7 mouse cellular contexts compared by ENCODE assay signal in the genomic region with DNA sequence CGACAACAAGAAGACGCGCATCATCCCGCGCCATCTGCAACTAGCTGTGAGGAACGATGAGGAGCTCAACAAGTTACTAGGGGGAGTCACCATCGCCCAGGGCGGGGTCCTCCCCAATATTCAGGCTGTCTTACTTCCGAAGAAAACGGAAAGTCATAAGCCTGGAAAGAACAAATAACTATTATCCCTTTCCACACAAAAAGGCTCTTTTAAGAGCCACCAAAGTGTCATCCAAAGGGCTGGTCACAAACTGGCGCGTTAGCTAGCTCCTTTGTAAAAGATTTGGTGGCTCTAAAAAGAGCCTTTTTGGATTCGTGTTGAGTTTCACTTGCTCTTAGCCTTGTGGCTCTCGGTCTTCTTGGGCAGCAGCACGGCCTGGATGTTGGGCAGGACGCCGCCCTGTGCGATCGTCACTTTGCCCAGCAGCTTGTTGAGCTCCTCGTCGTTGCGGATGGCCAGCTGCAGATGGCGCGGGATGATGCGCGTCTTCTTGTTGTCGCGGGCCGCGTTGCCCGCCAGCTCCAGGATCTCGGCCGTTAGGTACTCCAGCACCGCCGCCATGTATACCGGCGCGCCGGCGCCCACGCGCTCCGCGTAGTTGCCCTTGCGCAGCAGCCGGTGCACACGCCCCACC. TPM values are rescaled to one million over a fixed set of nuclear protein-coding genes. Genes with fewer than 3 reads are reported as not detected.
DNase-seq lines count a peak whose midpoint lies in the region; ATAC-seq and TF ChIP-seq lines count a peak whose summit lies in the region.
"Not testable (repeated sequence)": the region's sequence is repeated elsewhere in the genome, so short reads cannot be mapped to it uniquely, and the experiment has no call there.

No protein-coding gene starts in this region.

- H3K27me3 ChIP-seq in hindbrain, postnatal 0 days (ENCODE audit: insufficient read depth, low read length); limb, embryonic 15.5 days: not testable (repeated sequence)

- peak; percentile 52 for DNase-seq in NIH3T3 (ENCODE audit: low read depth)
- DNase-seq in embryo, embryonic 9.5 days (ENCODE audit: extremely low spot score) = peak; percentile 82
- not testable (repeated sequence) for DNase-seq in gastrocnemius, adult 2 months
- peak; percentile 33 for DNase-seq in hindbrain, postnatal 0 days (ENCODE audit: low spot score)
- DNase-seq in retina, embryonic 14.5 days (ENCODE audit: low spot score) = peak; percentile 60

- peak overlapping the region; percentile 69 for H3K9ac ChIP-seq in hindbrain, postnatal 0 days (replicated peaks; ENCODE audit: low read length)
- peak overlapping the region; percentile 74 for H3K9ac ChIP-seq in limb, embryonic 15.5 days

- H3K4me2 ChIP-seq in hindbrain, postnatal 0 days (ENCODE audit: low read depth, low read length) = peak overlapping the region; percentile 79
- H3K4me2 ChIP-seq in limb, embryonic 15.5 days = peak overlapping the region; percentile 75

- peak overlapping the region; percentile 97 for H3K27ac ChIP-seq in gastrocnemius, adult 2 months
- peak overlapping the region; percentile 98 for H3K27ac ChIP-seq in hindbrain, postnatal 0 days
- peak overlapping the region; percentile 99 for H3K27ac ChIP-seq in limb, embryonic 15.5 days

- not testable (repeated sequence) for H3K36me3 ChIP-seq in hindbrain, postnatal 0 days (ENCODE audit: insufficient read depth, low read length); limb, embryonic 15.5 days

- ATAC-seq in hindbrain, postnatal 0 days; limb, embryonic 15.5 days (ENCODE audit: insufficient number of reproducible peaks, low FRiP score, low TSS enrichment, low read depth): not testable (repeated sequence)
- peak; percentile 31; the same call in 1 of the 2 replicates for ATAC-seq in megakaryocyte-erythroid progenitor cell, adult 5-6 weeks (replicated peaks; ENCODE audit: low FRiP score, low TSS enrichment, poor library complexity, severe bottlenecking)

- TF ChIP-seq CTCF in gastrocnemius, adult 2 months (IDR thresholded peaks at IDR 0.05) = not testable (repeated sequence)
- peak; percentile 3; the same call in 1 of the 2 replicates for TF ChIP-seq CTCF in hindbrain, postnatal 0 days (IDR thresholded peaks at IDR 0.05; ENCODE audit: low read depth)

- H3K9me3 ChIP-seq in hindbrain, postnatal 0 days (ENCODE audit: low read length); limb, embryonic 15.5 days: not testable (repeated sequence)

- H3K4me3 ChIP-seq in gastrocnemius, adult 2 months = peak overlapping the region; percentile 89
- peak overlapping the region; percentile 60 for H3K4me3 ChIP-seq in hindbrain, postnatal 0 days (ENCODE audit: low read length)
- H3K4me3 ChIP-seq in limb, embryonic 15.5 days = peak overlapping the region; percentile 57

- intact Hi-C loops in gastrocnemius, adult 2 months (cut with DNase I) = loop anchor here (2.0 kb wide), 1 partner anchor 43 kb away; the partner anchor contains the start of gene Hist2h4

- WGBS in hindbrain, postnatal 0 days = 0% methylated on average over 23 of the region's 47 CpGs
- WGBS in limb, embryonic 15.5 days = under 1% methylated on average over 36 of the region's 47 CpGs

- peaks cover 16% of the 10 kb centered on the region for H3K4me1 ChIP-seq in hindbrain, postnatal 0 days (ENCODE audit: insufficient read depth, low read length)
- peaks cover 16% of the 10 kb centered on the region for H3K4me1 ChIP-seq in limb, embryonic 15.5 days

RNA-seq across cellular contexts. Expression of gene Hist2h2ac, which starts 0.4 kb away (rescaled TPM):
- 10 to 100 TPM in 1 of 2 experiments, 1 to 10 TPM in 1; 8.4 to 10.2 TPM for total RNA-seq in gastrocnemius, adult 2 months (2021)
- total RNA-seq in hindbrain, postnatal 0 days (2014; rRNA removed) = 718 and 726 TPM in 2 replicates
- 3.6 and 3.9 TPM in 2 replicates for polyA plus RNA-seq in hindbrain, postnatal 0 days (2015; fragmentation: Nextera tagmentation; extraction: Ambion mirVana)
- polyA plus RNA-seq in limb, embryonic 15.5 days (2015; fragmentation: Nextera tagmentation; extraction: Ambion mirVana) = 5.9 and 8.7 TPM in 2 replicates
- 68.5 and 103 TPM in 2 replicates for total RNA-seq in megakaryocyte-erythroid progenitor cell, adult 5-6 weeks (2014; fragmentation: Nextera tagmentation)
- total RNA-seq in megakaryocyte-erythroid progenitor cell, adult 5-6 weeks (2017) = 2,466 and 2,516 TPM in 2 replicates

RNA-seq across cellular contexts. Expression of gene Hist2h2ab, which starts 0.6 kb away (rescaled TPM):
- total RNA-seq in gastrocnemius, adult 2 months (2021) = 1 to 10 TPM in 1 of 2 experiments, under 1 TPM in 1; 0.87 to 1.2 TPM
- 74.8 and 161 TPM in 2 replicates for total RNA-seq in hindbrain, postnatal 0 days (2014; rRNA removed)
- not detected in 2 replicates for polyA plus RNA-seq in hindbrain, postnatal 0 days (2015; fragmentation: Nextera tagmentation; extraction: Ambion mirVana)
- not detected in 2 replicates for polyA plus RNA-seq in limb, embryonic 15.5 days (2015; fragmentation: Nextera tagmentation; extraction: Ambion mirVana)
- total RNA-seq in megakaryocyte-erythroid progenitor cell, adult 5-6 weeks (2014; fragmentation: Nextera tagmentation) = 13.4 and 16.5 TPM in 2 replicates
- total RNA-seq in megakaryocyte-erythroid progenitor cell, adult 5-6 weeks (2017) = 180 and 196 TPM in 2 replicates

RNA-seq across cellular contexts. Expression of gene Hist2h2be, which starts 0.7 kb away (rescaled TPM):
- 1 to 10 TPM; 5.2 to 6.1 TPM for total RNA-seq in gastrocnemius, adult 2 months (2021)
- total RNA-seq in hindbrain, postnatal 0 days (2014; rRNA removed) = 10.1 and 15.4 TPM in 2 replicates
- 4.0 and 4.1 TPM in 2 replicates for polyA plus RNA-seq in hindbrain, postnatal 0 days (2015; fragmentation: Nextera tagmentation; extraction: Ambion mirVana)
- polyA plus RNA-seq in limb, embryonic 15.5 days (2015; fragmentation: Nextera tagmentation; extraction: Ambion mirVana) = 5.3 and 5.4 TPM in 2 replicates
- 10.8 and 11.4 TPM in 2 replicates for total RNA-seq in megakaryocyte-erythroid progenitor cell, adult 5-6 weeks (2014; fragmentation: Nextera tagmentation)
- 7.4 and 10.0 TPM in 2 replicates for total RNA-seq in megakaryocyte-erythroid progenitor cell, adult 5-6 weeks (2017)

RNA-seq across cellular contexts. Expression of gene Bola1, which starts 0.7 kb away (rescaled TPM):
- 10 to 100 TPM; 24.5 to 29.3 TPM for total RNA-seq in gastrocnemius, adult 2 months (2021)
- 40.4 and 42.9 TPM in 2 replicates for total RNA-seq in hindbrain, postnatal 0 days (2014; rRNA removed)
- 62.1 and 63.0 TPM in 2 replicates for polyA plus RNA-seq in hindbrain, postnatal 0 days (2015; fragmentation: Nextera tagmentation; extraction: Ambion mirVana)
- 45.2 and 46.0 TPM in 2 replicates for polyA plus RNA-seq in limb, embryonic 15.5 days (2015; fragmentation: Nextera tagmentation; extraction: Ambion mirVana)
- 35.9 and 55.4 TPM in 2 replicates for total RNA-seq in megakaryocyte-erythroid progenitor cell, adult 5-6 weeks (2014; fragmentation: Nextera tagmentation)
- 39.3 and 44.8 TPM in 2 replicates for total RNA-seq in megakaryocyte-erythroid progenitor cell, adult 5-6 weeks (2017)

RNA-seq across cellular contexts. Expression of gene Hist2h3c2, which starts 18.7 kb away (rescaled TPM):
- 1 to 10 TPM; 5.4 to 5.6 TPM for total RNA-seq in gastrocnemius, adult 2 months (2021)
- total RNA-seq in hindbrain, postnatal 0 days (2014; rRNA removed) = 441 and 602 TPM in 2 replicates
- 1.6 and 2.3 TPM in 2 replicates for polyA plus RNA-seq in hindbrain, postnatal 0 days (2015; fragmentation: Nextera tagmentation; extraction: Ambion mirVana)
- 3.5 and 4.1 TPM in 2 replicates for polyA plus RNA-seq in limb, embryonic 15.5 days (2015; fragmentation: Nextera tagmentation; extraction: Ambion mirVana)
- 238 and 244 TPM in 2 replicates for total RNA-seq in megakaryocyte-erythroid progenitor cell, adult 5-6 weeks (2014; fragmentation: Nextera tagmentation)
- total RNA-seq in megakaryocyte-erythroid progenitor cell, adult 5-6 weeks (2017) = 41.9 and 280 TPM in 2 replicates

Comparison
In these comparisons a context has a peak if more than half of its experiments do, and no peak if none do; other contexts are left out.
1. RNA of gene Hist2h2ac, which starts 0.4 kb away (total RNA-seq): 68.5 to 2,516 TPM in megakaryocyte-erythroid progenitor cell, adult 5-6 weeks and 718 to 726 TPM in hindbrain, postnatal 0 days; 8.4 to 10.2 TPM in gastrocnemius, adult 2 months; every median in the first group is over 4 times any median in the second.
2. RNA of gene Hist2h2ab, which starts 0.6 kb away (total RNA-seq): 13.4 to 196 TPM in megakaryocyte-erythroid progenitor cell, adult 5-6 weeks and 74.8 to 161 TPM in hindbrain, postnatal 0 days; 0.87 to 1.2 TPM in gastrocnemius, adult 2 months; every median in the first group is over 4 times any median in the second.
3. Peak in every context shown above with its lines, with median percentiles within 50 percentile points of each other: H3K27ac ChIP-seq and H3K4me3 ChIP-seq.